11 mouse cellular contexts compared by ENCODE assay signal in the genomic region with DNA sequence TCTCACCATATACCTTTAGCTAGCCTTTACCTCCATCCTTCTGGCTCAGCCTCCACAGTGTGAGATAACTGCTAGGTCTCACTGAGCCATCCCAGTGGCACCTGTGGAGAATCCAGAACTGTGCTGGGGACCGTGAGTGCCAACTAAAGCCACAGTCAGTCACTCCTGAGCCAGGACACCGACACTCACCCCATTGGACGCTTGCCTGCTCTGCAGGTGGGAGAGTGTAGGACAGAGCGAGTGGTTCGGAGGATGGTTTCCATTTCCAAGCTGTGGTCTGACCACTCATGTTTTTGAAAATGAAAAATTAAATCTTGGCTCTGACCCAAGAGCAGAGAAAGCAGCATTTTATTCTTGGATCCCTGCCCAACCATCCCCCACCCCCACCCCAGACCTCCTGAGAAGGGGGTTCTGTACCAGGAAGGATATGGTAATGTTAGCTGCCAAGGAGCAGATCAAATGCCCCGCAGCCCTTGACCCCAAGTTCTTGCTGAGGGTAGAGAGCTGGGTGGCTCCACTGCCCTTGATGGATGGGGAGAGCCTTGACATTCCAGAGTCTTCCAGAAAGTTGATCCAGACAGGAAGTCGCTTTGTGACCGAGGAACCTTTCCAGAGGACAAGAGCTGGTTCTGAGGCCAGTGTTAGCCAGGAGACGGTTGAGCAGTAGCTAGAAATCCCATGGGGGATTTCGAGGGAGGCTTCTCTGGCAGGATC.
DNase-seq lines count a peak whose midpoint lies in the region; ATAC-seq and TF ChIP-seq lines count a peak whose summit lies in the region.
"Had no signal": no experiment of that assay in that cellular context is flagged by ENCODE, and none has a peak within 500 bp of the region (broad histone marks: within the 10 kb centered on the region; RNA-seq: fewer than 3 reads in every experiment).

No protein-coding gene starts in this region.

- no peak overlapping the region for H3K4me3 ChIP-seq in lung, embryonic 14.5 days (ENCODE audit: low read depth, low read length)
- H3K4me3 ChIP-seq: forebrain, embryonic 10.5 days; neural tube, embryonic 12.5 days had no signal

- H3K9me3 ChIP-seq in lung, embryonic 14.5 days (ENCODE audit: low read depth, low read length), result no peaks in the 10 kb centered on the region
- H3K9me3 ChIP-seq: forebrain, embryonic 10.5 days; neural tube, embryonic 12.5 days had no signal

- H3K27me3 ChIP-seq in lung, embryonic 14.5 days (ENCODE audit: insufficient read depth, low read length), result no peaks in the 10 kb centered on the region
- H3K27me3 ChIP-seq: neural tube, embryonic 12.5 days had no signal

- DNase-seq in lung, embryonic 14.5 days, result peak; percentile 52
- no peak for DNase-seq in lung, adult 18-20 months
- DNase-seq in adrenal gland, postnatal 10 days, result peak; percentile 64
- peak; percentile 40 to 65 for DNase-seq in cerebellum, postnatal 10 days
- DNase-seq in kidney, postnatal 14 days, result peak; percentile 41
- no peak for DNase-seq in embryo, embryonic 11 days
- DNase-seq in frontal cortex, postnatal 25 days (ENCODE audit: low spot score in 2 of 2), result no peak
- DNase-seq in right cerebral cortex, postnatal 14 days, result no peak
- DNase-seq: gastrocnemius, postnatal 10 days had no signal

- H3K4me1 ChIP-seq in lung, embryonic 14.5 days (ENCODE audit: insufficient read depth), result peaks cover 15% of the 10 kb centered on the region

- H3K9ac ChIP-seq in lung, embryonic 14.5 days, result no peak overlapping the region
- H3K9ac ChIP-seq: neural tube, embryonic 12.5 days had no signal

- H3K36me3 ChIP-seq in lung, embryonic 14.5 days (ENCODE audit: insufficient read depth), result no peaks in the 10 kb centered on the region
- H3K36me3 ChIP-seq: forebrain, embryonic 10.5 days; neural tube, embryonic 12.5 days had no signal

- TF ChIP-seq CTCF in lung, embryonic 14.5 days (IDR thresholded peaks at IDR 0.05; ENCODE audit: low read depth), result no peak

- H3K27ac ChIP-seq in lung, embryonic 14.5 days (ENCODE audit: low read depth), result no peak overlapping the region
- H3K27ac ChIP-seq: forebrain, embryonic 10.5 days; neural tube, embryonic 12.5 days had no signal

- peak; percentile 79 for ATAC-seq in lung, embryonic 14.5 days (ENCODE audit: insufficient read depth)

- H3K4me2 ChIP-seq in lung, embryonic 14.5 days, result peak overlapping the region; percentile 18; the same call in 1 of the 2 replicates
- H3K4me2 ChIP-seq: neural tube, embryonic 12.5 days had no signal

- WGBS in lung, embryonic 14.5 days, result 26% methylated on average over 10 of the region's 10 CpGs

Comparison
In these comparisons a context has a peak if more than half of its experiments do, and no peak if none do; other contexts are left out.
1. DNase-seq: peak in lung, embryonic 14.5 days (single experiment), adrenal gland, postnatal 10 days (single experiment), cerebellum, postnatal 10 days (2 of 2) and kidney, postnatal 14 days (single experiment); none in lung, adult 18-20 months (0 of 2), embryo, embryonic 11 days (single experiment), frontal cortex, postnatal 25 days (0 of 2) and right cerebral cortex, postnatal 14 days (single experiment).